Mouse (Mus musculus) heart, embryonic 11.5 days (tissue): ENCODE data around the gene Ctnna3. TPM values are rescaled to one million over a fixed set of nuclear protein-coding genes. Genes with fewer than 3 reads are reported as not detected.
A peak's percentile ranks its signal among the peaks of the same experiment; 100 is the strongest.

Experiments
- ATAC-seq: fragments of 200-750 bp; cut with Nextera tagmentation; replicated peaks from 2 replicates; pipeline ENCODE4 v1.8.0; 2017; ENCODE audit warnings: moderate library complexity; ENCODE audit not compliant: insufficient number of reproducible peaks, low FRiP score, low TSS enrichment
- H3K27ac ChIP-seq: fragments of 300-500 bp; sonication (generic); 2 replicates; pipeline ENCODE4 v1.5.1; 2014; ENCODE audit warnings: mild to moderate bottlenecking, low read depth, low read length
- H3K27me3 ChIP-seq: fragments of 300-500 bp; sonication (generic); 2 replicates; pipeline ENCODE4 v1.6.1; 2014; ENCODE audit warnings: mild to moderate bottlenecking, low read length, mixed read lengths; ENCODE audit not compliant: control insufficient read depth, insufficient read depth
- H3K36me3 ChIP-seq: fragments of 300-500 bp; sonication (generic); 2 replicates; pipeline ENCODE4 v1.6.1; 2014; ENCODE audit warnings: mild to moderate bottlenecking, low read length, moderate library complexity, mixed read lengths; ENCODE audit not compliant: control insufficient read depth, insufficient read depth
- H3K4me1 ChIP-seq: fragments of 300-500 bp; sonication (generic); 2 replicates; pipeline ENCODE4 v1.6.1; 2014; ENCODE audit warnings: low read length; ENCODE audit not compliant: control insufficient read depth, insufficient read depth
- H3K4me2 ChIP-seq: fragments of 300-500 bp; sonication (generic); 2 replicates; pipeline ENCODE4 v1.6.1; 2014; ENCODE audit warnings: mild to moderate bottlenecking, moderate library complexity
- H3K4me3 ChIP-seq: fragments of 300-500 bp; sonication (generic); 2 replicates; pipeline ENCODE4 v1.5.1; 2014; ENCODE audit warnings: low read depth, low read length
- H3K9ac ChIP-seq: fragments of 300-500 bp; sonication (generic); 2 replicates; pipeline ENCODE4 v1.6.1; 2014; ENCODE audit warnings: mild to moderate bottlenecking, low read depth, low read length, moderate library complexity
- H3K9me3 ChIP-seq: fragments of 300-500 bp; sonication (generic); replicated peaks from 2 replicates; pipeline ENCODE4 v1.6.1; 2016; ENCODE audit warnings: low read length; ENCODE audit not compliant: control insufficient read depth
- WGBS: fragments of 180-500 bp; shearing (Covaris S2); extraction: QIAGEN DNeasy Blood & Tissue Kit; methylation state at CpG from one replicate; pipeline ENCODE4 v1.1.7; 2014; ENCODE audit not compliant: insufficient replicate concordance; 5-methylcytosine and 5-hydroxymethylcytosine counted together
- polyA plus RNA-seq: library from polyadenylated mRNA; unstranded; fragments of >200 nt; fragmentation: Nextera tagmentation; extraction: Ambion mirVana; gene quantifications from 2 replicates; pipeline ENCODE4 v1.2.1, GENCODE M21; 2014

Ctnna3 gene
- polyA plus RNA-seq, 1 experiment from 2014 or later, result 19.0 TPM

DNA sequence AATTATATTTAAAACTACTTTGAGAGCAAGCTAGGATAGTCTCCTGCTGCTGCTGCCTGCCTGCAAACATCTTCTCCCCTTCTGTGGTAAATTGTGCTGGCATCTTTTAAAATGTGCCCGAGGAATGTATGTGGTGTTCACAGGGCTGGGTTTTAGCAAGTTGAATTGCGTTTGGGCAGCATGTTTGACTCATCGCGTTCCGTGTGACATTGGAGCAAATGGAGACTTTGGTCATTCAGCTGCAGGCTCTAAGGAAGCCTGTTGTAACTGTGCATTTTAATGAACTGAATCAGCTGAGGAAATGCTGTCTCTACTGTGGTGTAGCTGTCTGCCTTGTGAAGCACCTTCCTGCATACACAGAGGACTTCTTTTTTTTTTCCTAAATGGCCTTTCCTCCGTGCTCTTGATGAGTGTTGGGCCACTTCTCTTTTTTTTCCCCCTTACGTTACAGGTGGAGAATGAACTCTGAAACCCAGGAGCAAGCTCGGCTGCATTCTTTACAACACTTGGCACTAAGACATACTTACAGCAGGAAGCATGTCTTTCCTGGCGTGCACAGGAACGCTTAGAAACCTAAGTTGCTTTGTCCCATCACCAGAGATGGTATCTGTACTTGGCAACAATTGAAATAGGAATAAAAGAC, 646.6 kb downstream of the Ctnna3 start:
- no peaks in the 10 kb centered on the region for H3K36me3 ChIP-seq
- no peak overlapping the region for H3K4me3 ChIP-seq
- H3K27ac ChIP-seq, result no peak overlapping the region
- H3K27me3 ChIP-seq, result no peaks in the 10 kb centered on the region
- no peak overlapping the region for H3K4me2 ChIP-seq
- H3K9ac ChIP-seq, result no peak overlapping the region
- no peak for ATAC-seq
- H3K4me1 ChIP-seq, result peaks cover 9% of the 10 kb centered on the region
- no peaks in the 10 kb centered on the region for H3K9me3 ChIP-seq
- 51% methylated on average over 10 of the region's 10 CpGs for WGBS

DNA sequence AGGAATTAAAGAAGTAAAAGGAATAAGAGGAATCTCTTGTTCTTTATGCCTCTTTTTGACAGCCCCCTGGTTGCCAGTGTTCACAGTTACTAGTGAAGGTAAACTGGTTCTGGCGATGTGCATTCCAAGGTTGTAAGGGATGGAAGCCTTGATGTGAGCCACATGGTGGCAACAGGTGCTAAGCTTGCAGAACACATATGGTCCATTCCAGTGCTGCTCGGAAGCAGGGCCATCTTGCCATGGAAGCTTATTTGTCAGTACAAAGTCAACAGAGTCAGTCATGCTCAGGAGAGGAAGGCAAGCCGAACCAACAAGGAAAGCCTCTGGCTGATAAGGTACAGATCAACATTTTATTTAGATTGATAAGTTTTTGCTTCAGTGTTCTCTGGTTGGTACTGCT, 652.4 kb downstream of the Ctnna3 start:
- H3K4me2 ChIP-seq, result no peak overlapping the region
- H3K36me3 ChIP-seq, result no peaks in the 10 kb centered on the region
- H3K4me1 ChIP-seq, result no peaks in the 10 kb centered on the region
- no peak for ATAC-seq
- H3K27me3 ChIP-seq, result no peaks in the 10 kb centered on the region
- no peak overlapping the region for H3K27ac ChIP-seq
- no peak overlapping the region for H3K4me3 ChIP-seq
- no peak overlapping the region for H3K9ac ChIP-seq
- 76% methylated on average over 3 of the region's 3 CpGs for WGBS
- H3K9me3 ChIP-seq, result no peaks in the 10 kb centered on the region

DNA sequence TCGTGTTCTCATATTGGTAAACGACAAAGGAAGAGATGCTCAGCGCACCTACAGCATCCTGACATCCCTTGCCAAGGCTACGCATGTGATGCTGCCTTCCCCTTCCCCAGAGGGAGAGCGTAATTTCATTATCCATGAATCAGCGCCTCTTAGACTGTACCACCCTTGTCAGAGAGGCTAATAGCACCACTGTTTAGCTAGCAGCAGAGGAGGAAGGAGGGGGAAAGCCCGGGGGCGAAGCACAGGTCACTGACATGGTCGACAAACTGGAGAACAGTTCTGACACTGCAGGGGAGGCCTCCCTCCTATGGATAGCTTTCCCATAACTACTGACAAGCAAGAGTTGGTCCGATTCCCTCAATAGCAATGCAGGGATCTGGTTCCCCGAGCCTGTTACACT, 653.9 kb downstream of the Ctnna3 start:
- no peak for ATAC-seq
- Histone ChIP-seq H3K27ac (no peak overlapping the region), H3K9ac (no peak overlapping the region), H3K4me3 (no peak overlapping the region), H3K4me1 (no peaks in the 10 kb centered on the region), H3K4me2 (no peak overlapping the region), H3K36me3 (no peaks in the 10 kb centered on the region), H3K9me3 (no peaks in the 10 kb centered on the region), H3K27me3 (peaks cover 10% of the 10 kb centered on the region)
- WGBS, result 58% methylated on average over 11 of the region's 11 CpGs

DNA sequence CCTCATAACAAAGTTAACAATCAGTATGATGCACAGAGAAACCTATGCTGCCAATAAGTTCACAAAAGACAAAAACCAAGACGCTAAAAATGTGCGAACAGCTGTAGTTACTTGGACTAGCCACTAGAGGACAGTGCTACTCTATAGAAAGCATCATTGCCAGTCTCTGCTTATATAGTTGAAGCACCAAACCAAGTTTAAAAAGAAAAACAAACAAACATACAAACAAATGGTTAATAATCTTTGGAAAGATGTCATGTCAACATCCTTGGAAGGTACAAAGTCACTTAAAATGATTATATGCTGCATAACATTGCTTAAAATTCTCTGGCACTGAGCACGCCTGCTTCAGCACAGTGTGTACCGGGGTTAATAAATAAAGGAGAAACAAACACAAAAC, 654.6 kb downstream of the Ctnna3 start:
- H3K9me3 ChIP-seq, result no peaks in the 10 kb centered on the region
- H3K4me3 ChIP-seq, result no peak overlapping the region
- H3K4me2 ChIP-seq, result no peak overlapping the region
- 46% methylated on average over 4 of the region's 4 CpGs for WGBS
- no peaks in the 10 kb centered on the region for H3K36me3 ChIP-seq
- no peak overlapping the region for H3K27ac ChIP-seq
- ATAC-seq, result no peak
- H3K9ac ChIP-seq, result no peak overlapping the region
- no peaks in the 10 kb centered on the region for H3K4me1 ChIP-seq
- H3K27me3 ChIP-seq, result peaks cover 10% of the 10 kb centered on the region

DNA sequence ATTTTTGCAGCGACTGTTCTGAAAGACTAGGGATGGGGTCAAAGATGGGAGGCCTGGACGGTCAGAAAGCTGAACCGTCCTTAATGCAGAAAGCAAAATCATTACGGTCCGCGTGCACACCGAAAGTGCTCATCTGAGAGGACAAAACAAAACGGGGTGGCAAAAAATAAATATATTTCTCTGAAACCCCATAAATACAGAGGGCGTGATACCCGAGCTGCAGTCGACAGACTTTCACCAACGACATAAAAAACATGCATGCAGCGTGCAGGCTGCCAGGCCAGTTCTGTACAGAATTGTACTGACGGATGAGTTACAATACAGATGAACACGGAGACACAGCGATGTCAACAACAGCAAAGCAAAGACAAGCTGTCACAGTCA, 656.3 kb downstream of the Ctnna3 start:
- Histone ChIP-seq H3K4me2 (no peak overlapping the region), H3K27me3 (peaks cover 10% of the 10 kb centered on the region), H3K4me1 (no peaks in the 10 kb centered on the region), H3K27ac (no peak overlapping the region), H3K9ac (no peak overlapping the region), H3K36me3 (no peaks in the 10 kb centered on the region), H3K9me3 (no peaks in the 10 kb centered on the region), H3K4me3 (no peak overlapping the region)
- no peak for ATAC-seq
- 69% methylated on average over 16 of the region's 16 CpGs for WGBS

DNA sequence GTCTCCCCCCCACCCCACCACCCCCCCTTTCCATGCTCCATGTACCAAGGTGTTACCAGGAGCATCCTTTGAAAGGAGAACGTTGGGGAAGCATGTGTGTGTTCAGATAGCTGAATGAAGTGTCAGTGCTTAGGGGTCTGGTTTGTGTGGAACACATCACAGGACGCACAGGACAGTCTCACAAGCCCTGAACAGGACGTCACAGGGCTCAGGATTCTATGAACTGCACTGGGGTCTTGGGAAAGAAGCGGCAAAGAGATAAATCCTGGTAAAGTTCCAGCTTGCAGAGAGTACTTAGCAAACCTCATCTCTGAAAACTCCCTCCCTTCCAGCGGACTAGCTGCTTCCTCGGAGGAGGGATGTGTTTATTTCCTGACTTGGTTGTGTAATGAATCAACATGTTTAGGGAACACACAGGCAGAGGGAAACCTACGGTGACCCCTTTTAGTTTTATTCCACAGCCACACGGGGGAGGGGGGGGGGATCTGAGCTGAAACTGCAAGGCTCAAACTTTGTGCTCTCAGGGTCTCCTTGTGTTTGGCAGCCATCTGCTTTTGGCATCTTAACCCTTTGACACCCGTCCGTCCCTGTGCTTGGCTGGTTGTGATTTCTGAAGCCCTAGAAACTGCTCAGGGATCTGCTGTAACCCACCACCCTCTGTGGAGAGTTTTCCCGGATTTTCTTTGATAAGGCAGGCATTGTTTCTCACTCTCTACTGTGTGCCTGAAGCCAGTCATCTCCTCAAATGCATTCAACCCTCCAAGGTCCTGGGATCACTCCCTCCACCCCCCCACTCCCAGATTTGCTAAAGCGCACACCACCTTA, 656.9 kb downstream of the Ctnna3 start:
- 4% methylated on average over 12 of the region's 12 CpGs for WGBS
- no peak overlapping the region for H3K9ac ChIP-seq
- no peak for ATAC-seq
- H3K4me3 ChIP-seq, result peak overlapping the region; percentile 40; the same call in 1 of the 2 replicates
- H3K36me3 ChIP-seq, result no peaks in the 10 kb centered on the region
- no peaks in the 10 kb centered on the region for H3K4me1 ChIP-seq
- H3K27ac ChIP-seq, result no peak overlapping the region
- peak overlapping the region; percentile 75 for H3K4me2 ChIP-seq
- H3K9me3 ChIP-seq, result no peaks in the 10 kb centered on the region
- H3K27me3 ChIP-seq, result peaks cover 10% of the 10 kb centered on the region

DNA sequence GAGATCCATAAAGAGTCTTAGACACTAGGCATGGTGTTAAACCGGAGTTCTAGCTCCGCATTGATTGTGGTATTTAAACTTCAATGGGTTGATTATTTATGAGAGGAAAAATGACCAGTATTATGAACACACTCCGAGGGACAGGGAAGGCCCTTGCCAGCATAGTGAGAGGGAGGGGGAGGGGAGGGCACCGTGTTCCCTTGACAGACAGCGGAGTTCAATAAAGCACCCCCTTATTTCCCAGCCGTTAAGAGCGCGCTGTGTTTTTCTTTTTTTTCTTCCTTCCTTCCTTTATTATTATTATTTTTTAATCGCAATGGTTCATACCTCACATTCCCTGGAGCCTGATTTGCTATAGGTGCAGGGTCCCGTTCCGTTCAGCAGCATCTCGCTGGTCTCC, 657.6 kb downstream of the Ctnna3 start:
- Histone ChIP-seq H3K9me3 (no peaks in the 10 kb centered on the region), H3K9ac (no peak overlapping the region), H3K36me3 (no peaks in the 10 kb centered on the region), H3K27ac (no peak overlapping the region), H3K4me3 (peak overlapping the region; percentile 40), H3K4me2 (peak overlapping the region; percentile 75), H3K4me1 (no peaks in the 10 kb centered on the region), H3K27me3 (peaks cover 10% of the 10 kb centered on the region)
- ATAC-seq, result no peak
- 1% methylated on average over 12 of the region's 12 CpGs for WGBS

DNA sequence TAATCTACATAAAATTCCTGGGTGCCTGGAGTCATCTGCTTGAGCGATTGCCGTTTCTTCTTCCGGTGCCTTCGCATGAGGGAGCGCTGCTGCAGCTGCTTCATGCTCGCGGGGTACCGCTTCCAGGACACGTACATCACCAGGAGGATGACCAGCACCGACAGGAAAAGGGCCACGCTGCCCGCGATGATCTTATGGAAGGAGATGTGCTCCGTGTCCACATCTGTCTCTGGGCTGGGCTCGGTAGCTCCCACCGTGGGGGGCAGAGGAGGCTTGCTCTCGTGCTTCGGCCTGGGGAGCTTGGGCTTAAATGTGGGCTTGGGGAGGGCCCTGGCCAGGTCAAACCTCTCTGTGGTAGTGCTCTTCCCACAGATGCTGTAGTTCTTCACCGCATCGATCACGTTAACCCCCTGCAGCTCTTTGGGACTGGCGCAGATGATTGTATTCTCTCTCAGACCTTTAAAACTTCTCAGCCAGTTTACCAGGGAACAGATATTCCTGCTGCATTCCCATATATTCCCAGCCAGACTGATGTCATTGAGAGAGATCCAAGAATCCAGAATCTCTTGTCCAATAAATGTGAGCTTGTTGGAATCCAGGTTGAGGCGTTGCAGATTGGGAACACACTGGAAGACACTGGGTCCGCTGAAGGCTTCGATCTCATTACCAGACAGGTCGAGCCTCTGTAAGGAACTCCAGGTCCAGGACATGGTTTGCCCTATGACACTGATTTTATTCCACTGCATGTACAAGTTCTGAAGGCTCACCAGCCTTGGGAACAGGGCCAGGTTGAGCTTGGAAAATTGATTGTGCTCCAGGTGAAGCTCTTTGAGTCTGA, 658.3 kb downstream of the Ctnna3 start:
- Histone ChIP-seq H3K4me3 (peak overlapping the region; percentile 40), H3K4me2 (peak overlapping the region; percentile 75), H3K36me3 (no peaks in the 10 kb centered on the region), H3K27ac (no peak overlapping the region), H3K27me3 (peaks cover 10% of the 10 kb centered on the region), H3K9ac (no peak overlapping the region), H3K9me3 (no peaks in the 10 kb centered on the region), H3K4me1 (no peaks in the 10 kb centered on the region)
- no peak for ATAC-seq
- WGBS, result 7% methylated on average over 26 of the region's 26 CpGs
